Mouse (Mus musculus) embryonic fibroblast, embryonic 13.5 days (primary cell): ENCODE measurements at regions not wholly inside any gene's neighbourhood (a gene's known extent, or its start where the extent isn't known, plus 50 kb on each side); places are given as distances from the start of the nearest gene placed in this dataset.

Source experiments
- CTCF ChIP-seq: IDR thresholded peaks from 2 replicates; pipeline ENCODE4 v1.5.1; 2011; ENCODE audit warnings: mild to moderate bottlenecking, control low read depth, low read length, moderate library complexity, borderline replicate concordance; ENCODE audit not compliant: insufficient read depth
- POLR2A ChIP-seq: IDR thresholded peaks from 2 replicates; pipeline ENCODE4 v1.6.1; 2011; ENCODE audit warnings: low read depth, mild to moderate bottlenecking, control low read depth, low read length, moderate library complexity

DNA sequence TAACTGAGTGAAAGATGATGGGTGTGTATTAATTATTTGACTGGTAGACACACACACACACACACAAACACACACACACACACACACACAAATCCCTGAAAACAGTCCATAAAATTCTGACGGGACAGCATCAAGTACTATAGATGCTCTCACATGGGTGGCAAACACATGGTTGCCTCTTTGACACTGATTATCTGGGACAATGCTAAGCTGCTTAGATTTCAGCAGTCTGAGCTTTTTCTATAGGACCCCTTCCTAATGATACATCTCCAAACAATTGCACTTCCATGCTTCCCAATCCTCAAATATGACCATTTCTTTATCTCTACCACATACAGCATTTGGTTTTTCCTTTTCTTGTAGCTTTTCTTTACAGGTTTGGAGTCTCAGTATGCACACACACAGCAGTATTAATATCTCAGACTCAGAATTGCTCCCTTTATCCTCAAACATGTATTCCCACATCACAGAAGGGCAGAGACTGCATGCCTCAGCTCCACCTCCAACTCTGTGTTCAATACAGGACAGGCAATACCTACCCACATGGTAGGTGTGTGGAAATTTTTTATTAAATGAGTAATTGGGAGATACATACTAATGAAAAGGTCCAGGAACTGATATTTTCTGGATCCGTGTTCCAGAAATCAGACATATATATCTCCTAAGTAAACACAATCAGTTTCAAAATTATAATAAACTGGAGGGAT, 110.1 kb upstream of the Igf1 start:
- TF ChIP-seq POLR2A (no peak), CTCF (no peak)
